Mouse (Mus musculus): ENCODE data around the gene Otud7b. TPM values are rescaled to one million over a fixed set of nuclear protein-coding genes. Genes with fewer than 3 reads are reported as not detected.

The Otud7b gene
- polyA plus RNA-seq, 1 experiment: 46.0 TPM

- Histone ChIP-seq H3K36me3 (ENCODE audit: control insufficient read depth, insufficient read depth, low read length) (no peaks in the 10 kb centered on the region), H3K27ac (ENCODE audit: control insufficient read depth, insufficient read depth, low read depth, low read length) (no peak overlapping the region), H3K4me3 (ENCODE audit: control insufficient read depth, low read depth, low read length) (no peak overlapping the region), H3K4me1 (ENCODE audit: control insufficient read depth, insufficient read depth, low read length) (no peaks in the 10 kb centered on the region), H3K27me3 (ENCODE audit: control insufficient read depth, insufficient read depth, low read length) (no peaks in the 10 kb centered on the region)
- TF ChIP-seq CTCF (IDR thresholded peaks at IDR 0.05; ENCODE audit: control insufficient read depth, insufficient read depth, insufficient replicate concordance, low read depth, low read length) (no peak), POLR2A (IDR thresholded peaks at IDR 0.05; ENCODE audit: control insufficient read depth, low read depth, low read length) (no peak)
These were observed 10.1 kb upstream of the Otud7b start for GRCm38 (mm10) chr3:96094203-96094602.

GRCm38 (mm10) chr3:96098168-96098567 lies 6.2 kb upstream of the Otud7b start:
- H3K4me3 ChIP-seq (ENCODE audit: control insufficient read depth, low read depth, low read length): no peak overlapping the region
- no peak overlapping the region for H3K27ac ChIP-seq (ENCODE audit: control insufficient read depth, insufficient read depth, low read depth, low read length)
- no peak for TF ChIP-seq POLR2A (IDR thresholded peaks at IDR 0.05; ENCODE audit: control insufficient read depth, low read depth, low read length)
- TF ChIP-seq CTCF (IDR thresholded peaks at IDR 0.05; ENCODE audit: control insufficient read depth, insufficient read depth, insufficient replicate concordance, low read depth, low read length): no peak
- no peaks in the 10 kb centered on the region for H3K27me3 ChIP-seq (ENCODE audit: control insufficient read depth, insufficient read depth, low read length)
- no peaks in the 10 kb centered on the region for H3K36me3 ChIP-seq (ENCODE audit: control insufficient read depth, insufficient read depth, low read length)
- H3K4me1 ChIP-seq (ENCODE audit: control insufficient read depth, insufficient read depth, low read length): peaks cover 5% of the 10 kb centered on the region

GRCm38 (mm10) chr3:96098616-96099267 lies 5.6 kb upstream of the Otud7b start:
- no peaks in the 10 kb centered on the region for H3K36me3 ChIP-seq (ENCODE audit: control insufficient read depth, insufficient read depth, low read length)
- H3K27ac ChIP-seq (ENCODE audit: control insufficient read depth, insufficient read depth, low read depth, low read length): no peak overlapping the region
- no peaks in the 10 kb centered on the region for H3K27me3 ChIP-seq (ENCODE audit: control insufficient read depth, insufficient read depth, low read length)
- TF ChIP-seq POLR2A (IDR thresholded peaks at IDR 0.05; ENCODE audit: control insufficient read depth, low read depth, low read length): no peak
- peaks cover 5% of the 10 kb centered on the region for H3K4me1 ChIP-seq (ENCODE audit: control insufficient read depth, insufficient read depth, low read length)
- no peak overlapping the region for H3K4me3 ChIP-seq (ENCODE audit: control insufficient read depth, low read depth, low read length)

- no peaks in the 10 kb centered on the region for H3K36me3 ChIP-seq (ENCODE audit: control insufficient read depth, insufficient read depth, low read length)
- no peak overlapping the region for H3K27ac ChIP-seq (ENCODE audit: control insufficient read depth, insufficient read depth, low read depth, low read length)
- no peaks in the 10 kb centered on the region for H3K27me3 ChIP-seq (ENCODE audit: control insufficient read depth, insufficient read depth, low read length)
- H3K4me3 ChIP-seq (ENCODE audit: control insufficient read depth, low read depth, low read length): peak overlapping the region; percentile 53
- H3K4me1 ChIP-seq (ENCODE audit: control insufficient read depth, insufficient read depth, low read length): peaks cover 5% of the 10 kb centered on the region
- TF ChIP-seq POLR2A (IDR thresholded peaks at IDR 0.05; ENCODE audit: control insufficient read depth, low read depth, low read length) (no peak), CTCF (IDR thresholded peaks at IDR 0.05; ENCODE audit: control insufficient read depth, insufficient read depth, insufficient replicate concordance, low read depth, low read length) (no peak)
These were observed 2.0 kb upstream of the Otud7b start for GRCm38 (mm10) chr3:96102100-96102872.

- TF ChIP-seq POLR2A (IDR thresholded peaks at IDR 0.05; ENCODE audit: control insufficient read depth, low read depth, low read length): no peak
- no peak for TF ChIP-seq CTCF (IDR thresholded peaks at IDR 0.05; ENCODE audit: control insufficient read depth, insufficient read depth, insufficient replicate concordance, low read depth, low read length)
- Histone ChIP-seq H3K4me1 (ENCODE audit: control insufficient read depth, insufficient read depth, low read length) (peaks cover 5% of the 10 kb centered on the region), H3K4me3 (ENCODE audit: control insufficient read depth, low read depth, low read length) (peak overlapping the region; percentile 97), H3K27ac (ENCODE audit: control insufficient read depth, insufficient read depth, low read depth, low read length) (peak overlapping the region; percentile 88), H3K36me3 (ENCODE audit: control insufficient read depth, insufficient read depth, low read length) (no peaks in the 10 kb centered on the region), H3K27me3 (ENCODE audit: control insufficient read depth, insufficient read depth, low read length) (no peaks in the 10 kb centered on the region)
These were observed 446 bp upstream of the Otud7b start for GRCm38 (mm10) chr3:96103901-96104260.

- TF ChIP-seq POLR2A (IDR thresholded peaks at IDR 0.05; ENCODE audit: control insufficient read depth, low read depth, low read length) (no peak), CTCF (IDR thresholded peaks at IDR 0.05; ENCODE audit: control insufficient read depth, insufficient read depth, insufficient replicate concordance, low read depth, low read length) (no peak)
- H3K4me3 ChIP-seq (ENCODE audit: control insufficient read depth, low read depth, low read length): peak overlapping the region; percentile 98
- H3K27ac ChIP-seq (ENCODE audit: control insufficient read depth, insufficient read depth, low read depth, low read length): peak overlapping the region; percentile 92; the same call in 1 of the 2 replicates
- H3K27me3 ChIP-seq (ENCODE audit: control insufficient read depth, insufficient read depth, low read length): no peaks in the 10 kb centered on the region
- H3K36me3 ChIP-seq (ENCODE audit: control insufficient read depth, insufficient read depth, low read length): no peaks in the 10 kb centered on the region
- peaks cover 5% of the 10 kb centered on the region for H3K4me1 ChIP-seq (ENCODE audit: control insufficient read depth, insufficient read depth, low read length)
These were observed 963 bp downstream of the Otud7b start for GRCm38 (mm10) chr3:96105232-96105747.

GRCm38 (mm10) chr3:96106151-96106550 lies 1.8 kb downstream of the Otud7b start:
- no peak for TF ChIP-seq CTCF (IDR thresholded peaks at IDR 0.05; ENCODE audit: control insufficient read depth, insufficient read depth, insufficient replicate concordance, low read depth, low read length)
- no peak for TF ChIP-seq POLR2A (IDR thresholded peaks at IDR 0.05; ENCODE audit: control insufficient read depth, low read depth, low read length)
- H3K4me3 ChIP-seq (ENCODE audit: control insufficient read depth, low read depth, low read length): no peak overlapping the region; the same call in 1 of the 2 replicates
- no peak overlapping the region for H3K27ac ChIP-seq (ENCODE audit: control insufficient read depth, insufficient read depth, low read depth, low read length)
- peaks cover 5% of the 10 kb centered on the region for H3K4me1 ChIP-seq (ENCODE audit: control insufficient read depth, insufficient read depth, low read length)
- H3K36me3 ChIP-seq (ENCODE audit: control insufficient read depth, insufficient read depth, low read length): no peaks in the 10 kb centered on the region
- no peaks in the 10 kb centered on the region for H3K27me3 ChIP-seq (ENCODE audit: control insufficient read depth, insufficient read depth, low read length)

Data from testis, adult 2 months (tissue).